Mouse (Mus musculus): Measurements from ENCODE around the gene Tbc1d8.
A peak's percentile ranks its signal among the peaks of the same experiment; 100 is the strongest.

Tbc1d8 gene

DNA sequence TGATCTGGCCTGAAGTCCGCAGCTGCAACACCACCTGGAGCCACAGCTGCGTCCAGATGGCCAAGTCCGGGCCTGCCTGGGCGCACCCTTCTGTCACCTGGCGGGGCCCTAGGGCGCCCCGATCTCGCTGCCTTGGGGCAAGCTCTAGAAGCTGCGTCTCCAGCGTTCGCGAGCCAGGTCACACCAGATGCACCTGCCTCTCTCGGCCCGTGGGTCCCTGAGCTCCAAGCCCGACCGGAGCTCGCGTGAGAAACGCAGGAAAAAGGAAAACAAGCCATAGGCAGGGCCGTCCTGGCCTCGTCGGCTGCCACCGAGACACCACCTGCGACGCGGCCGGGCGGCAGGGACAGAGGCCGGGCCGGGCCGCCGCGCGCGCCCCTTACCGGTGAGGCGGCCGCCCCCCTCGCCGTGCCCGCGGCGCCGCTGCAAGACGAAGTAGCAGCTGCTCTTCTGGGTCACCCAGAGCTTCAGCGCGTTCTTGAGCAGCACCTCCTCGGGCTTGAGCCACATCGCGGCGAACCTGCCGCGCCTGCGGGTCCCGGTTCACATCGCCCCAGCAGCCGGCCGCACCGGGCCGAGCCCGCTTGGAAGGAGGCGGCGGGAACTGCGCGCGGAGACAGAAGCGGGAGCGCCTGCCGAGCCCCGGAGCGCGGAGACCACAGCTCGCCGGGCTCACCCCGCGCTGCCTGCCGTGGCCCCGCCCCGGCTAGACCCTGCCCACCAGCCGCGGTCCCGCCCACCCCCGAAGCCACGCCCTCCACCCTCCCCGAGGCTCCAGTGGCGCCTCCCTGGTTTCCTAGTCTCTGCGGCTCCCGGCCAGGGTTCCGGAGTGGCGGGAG is at the start of gene Tbc1d8:
Gene Tbc1d8, minus strand, starts transcription at position 699 of the 839 bp plus-strand sequence.
- no peak for DNase-seq (ENCODE audit: low spot score)

- no peak for DNase-seq (ENCODE audit: low spot score)
Measured at GRCm38 (mm10) chr1:39528319-39528718, 49.8 kb upstream of the Tbc1d8 start.

GRCm38 (mm10) chr1:39527432-39527831 is 48.9 kb upstream of the Tbc1d8 start:
- DNase-seq (ENCODE audit: low spot score): peak; percentile 84

DNA sequence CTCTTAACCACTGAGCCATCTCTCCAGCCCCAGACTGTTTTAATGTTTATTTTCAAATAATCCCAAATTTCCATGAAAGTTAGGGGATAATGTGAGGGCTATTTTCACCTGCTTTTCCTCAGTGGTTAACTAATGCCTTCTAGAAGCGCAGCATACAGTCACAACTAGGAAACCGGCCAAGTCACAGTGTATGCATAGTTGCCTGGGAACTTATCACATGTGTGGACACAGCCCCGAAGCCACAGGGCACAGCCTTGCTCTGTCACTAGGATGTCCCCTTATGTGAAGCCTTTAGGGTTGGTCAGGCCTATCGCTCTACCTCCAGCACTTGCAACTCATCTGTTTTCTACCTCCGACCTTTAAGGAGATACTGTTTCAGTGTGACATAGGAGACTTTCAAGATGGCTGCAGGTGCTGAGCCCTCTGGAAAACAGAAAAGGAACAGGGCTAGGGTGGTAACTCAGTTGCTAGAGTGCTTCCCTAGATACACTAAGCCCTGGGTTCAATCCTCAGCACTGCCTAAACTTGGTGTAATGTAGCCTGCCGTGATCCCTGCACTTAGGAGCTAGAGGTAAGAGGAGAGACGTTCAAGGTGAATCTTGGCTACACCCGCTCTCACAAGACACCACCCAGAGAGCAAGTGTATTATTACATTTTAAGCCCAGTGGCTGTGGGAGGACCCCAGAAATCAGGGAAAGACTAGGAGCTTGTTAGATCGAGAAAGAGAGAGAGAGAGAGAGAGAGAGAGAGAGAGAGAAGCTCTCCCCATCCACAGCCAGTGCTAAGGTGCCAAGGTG is 48.0 kb upstream of the Tbc1d8 start:
- DNase-seq (ENCODE audit: low spot score): no peak

DNA sequence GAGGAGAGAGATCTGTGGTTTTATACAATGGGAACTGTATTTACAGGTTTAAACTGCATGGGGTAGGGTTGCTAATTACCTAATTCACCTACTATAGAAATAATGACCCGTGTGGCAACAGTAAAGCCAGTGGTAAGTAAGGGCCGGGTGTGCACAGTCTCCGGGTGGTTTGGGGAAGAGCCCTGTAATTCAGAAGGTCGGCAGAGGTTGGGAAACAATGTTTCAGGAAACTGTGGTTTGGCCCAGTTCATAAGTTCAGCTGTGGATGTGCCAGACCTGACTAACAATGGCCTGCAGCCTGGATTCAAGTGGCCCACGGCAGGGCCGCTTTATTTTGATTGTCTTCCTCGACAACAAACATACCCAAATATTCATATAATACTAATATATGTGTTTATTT is 47.2 kb upstream of the Tbc1d8 start:
- DNase-seq (ENCODE audit: low spot score): no peak

- peak; percentile 65 for DNase-seq (ENCODE audit: low spot score)
Measured at GRCm38 (mm10) chr1:39522519-39522918, 44.0 kb upstream of the Tbc1d8 start.

- no peak for DNase-seq (ENCODE audit: low spot score)
Measured at GRCm38 (mm10) chr1:39521326-39521725, 42.8 kb upstream of the Tbc1d8 start.

DNA sequence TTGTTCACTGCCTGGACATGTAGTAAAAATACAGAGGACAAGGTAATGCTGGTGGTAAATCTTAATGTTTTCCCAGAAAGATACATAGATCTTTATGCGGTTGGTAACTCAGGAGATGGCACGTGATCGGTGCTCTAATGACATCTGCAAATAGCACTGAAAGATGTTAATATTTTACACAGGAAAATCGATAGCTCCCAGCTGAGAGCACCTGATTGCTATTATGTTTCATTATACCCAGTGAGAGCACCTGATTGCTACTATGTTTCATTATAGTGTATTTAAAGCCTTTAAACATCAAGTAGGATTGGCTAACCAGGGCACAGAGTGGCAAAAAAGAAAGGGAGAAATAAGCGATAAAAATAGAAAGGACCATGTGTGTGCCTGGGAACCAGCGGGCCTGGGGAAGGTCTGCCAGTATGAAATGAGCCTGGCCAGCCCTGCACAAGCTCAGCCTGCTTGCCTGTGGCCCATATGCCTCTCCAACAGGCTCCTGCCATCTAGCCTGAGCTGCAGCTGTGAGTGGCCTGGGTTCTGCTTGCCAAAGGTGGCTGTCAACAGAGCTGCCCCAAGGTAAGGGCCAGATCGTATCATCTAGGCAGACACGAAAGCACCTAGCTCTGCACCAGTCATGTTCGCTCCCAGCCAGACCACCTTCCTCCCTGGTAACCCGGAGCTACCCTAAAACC is 36.9 kb upstream of the Tbc1d8 start:
- no peak for DNase-seq (ENCODE audit: low spot score)

DNA sequence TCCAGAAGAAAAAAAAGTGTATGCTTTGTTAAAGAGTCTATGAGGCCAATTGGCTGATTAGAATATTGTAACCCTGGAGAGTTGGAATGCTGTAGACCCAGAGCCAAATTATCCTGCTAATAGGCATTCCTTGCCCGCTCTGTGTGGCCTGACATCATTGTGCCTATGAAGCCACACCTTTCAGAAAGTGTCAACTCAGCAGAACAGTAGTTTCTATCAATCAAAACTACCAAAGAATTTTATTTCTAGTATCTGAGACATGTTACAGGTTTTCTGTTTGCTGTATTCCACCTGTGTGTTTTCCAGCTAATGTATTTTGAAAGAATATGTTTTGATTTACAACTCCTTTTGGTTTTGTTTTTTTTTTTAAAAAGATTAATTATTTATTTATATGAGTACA is 33.6 kb upstream of the Tbc1d8 start:
- DNase-seq (ENCODE audit: low spot score): no peak

DNA sequence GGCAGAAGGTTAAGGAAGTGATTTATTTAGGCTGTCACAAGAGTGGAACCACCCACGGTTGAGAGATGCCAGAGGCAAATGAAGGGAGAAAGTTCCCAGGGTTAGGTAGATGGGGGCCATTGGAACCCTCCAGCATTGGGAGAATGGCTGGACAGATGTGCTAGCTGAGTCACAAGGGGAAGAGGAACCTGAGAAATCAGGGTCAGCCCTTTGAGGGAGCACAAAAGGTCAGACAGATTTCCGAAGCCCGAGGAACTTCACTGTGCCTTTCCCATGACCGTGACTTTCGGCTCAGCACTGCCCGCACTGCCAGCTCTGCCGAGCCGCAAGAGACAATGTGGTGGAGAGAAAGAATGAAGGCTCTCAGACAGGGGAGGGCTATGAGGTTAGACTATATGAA is 33.2 kb upstream of the Tbc1d8 start:
- no peak for DNase-seq (ENCODE audit: low spot score)

DNA sequence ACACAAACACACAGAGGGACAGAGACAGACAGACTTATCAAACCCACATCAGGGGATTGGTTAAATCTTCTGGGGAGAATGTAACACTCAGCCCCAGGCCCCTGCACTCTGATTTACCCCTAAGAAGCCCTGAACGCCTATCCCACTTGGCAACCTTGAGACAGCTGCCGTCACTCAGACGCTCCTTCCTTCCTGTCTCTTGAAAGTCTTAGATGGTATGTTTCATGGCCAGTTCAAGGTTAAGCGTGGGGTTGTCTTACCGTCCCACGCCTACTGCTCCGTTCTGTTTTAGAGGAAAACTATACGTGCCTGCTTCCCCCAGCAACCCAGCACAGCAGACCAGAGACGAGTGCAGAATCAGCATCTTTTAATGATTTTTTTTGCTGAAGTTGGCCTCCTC is 27.0 kb upstream of the Tbc1d8 start:
- DNase-seq (ENCODE audit: low spot score): no peak

GRCm38 (mm10) chr1:39504261-39504660 is 25.7 kb upstream of the Tbc1d8 start:
- DNase-seq (ENCODE audit: low spot score): no peak

- no peak for DNase-seq (ENCODE audit: low spot score)
Measured at GRCm38 (mm10) chr1:39502817-39503633, 24.5 kb upstream of the Tbc1d8 start.

DNA sequence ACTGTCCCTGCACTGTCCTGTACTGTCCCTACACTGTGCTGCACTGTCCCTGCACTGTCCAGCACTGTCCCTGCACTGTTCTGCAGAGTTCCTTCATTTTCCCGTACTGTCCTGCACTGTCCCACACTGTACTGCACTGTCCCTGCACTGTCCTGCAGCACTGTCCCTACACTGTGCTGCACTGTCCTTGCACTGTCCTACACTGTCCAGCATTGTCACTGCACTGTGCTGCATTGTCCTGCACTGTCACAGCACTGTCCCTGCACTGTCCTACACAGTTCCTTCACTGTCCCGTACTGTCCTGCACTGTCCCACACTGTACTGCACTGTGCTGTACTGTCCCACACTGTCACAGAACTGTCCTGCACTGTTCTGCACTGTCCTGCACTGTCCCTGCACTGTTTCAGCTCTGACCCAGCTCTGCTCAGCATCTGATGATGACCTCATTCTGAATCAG is 21.0 kb upstream of the Tbc1d8 start:
- no peak for DNase-seq (ENCODE audit: low spot score)

GRCm38 (mm10) chr1:39497748-39498147 is 19.2 kb upstream of the Tbc1d8 start:
- no peak for DNase-seq (ENCODE audit: low spot score)

- no peak for DNase-seq (ENCODE audit: low spot score)
Measured at GRCm38 (mm10) chr1:39496995-39497394, 18.4 kb upstream of the Tbc1d8 start.

DNA sequence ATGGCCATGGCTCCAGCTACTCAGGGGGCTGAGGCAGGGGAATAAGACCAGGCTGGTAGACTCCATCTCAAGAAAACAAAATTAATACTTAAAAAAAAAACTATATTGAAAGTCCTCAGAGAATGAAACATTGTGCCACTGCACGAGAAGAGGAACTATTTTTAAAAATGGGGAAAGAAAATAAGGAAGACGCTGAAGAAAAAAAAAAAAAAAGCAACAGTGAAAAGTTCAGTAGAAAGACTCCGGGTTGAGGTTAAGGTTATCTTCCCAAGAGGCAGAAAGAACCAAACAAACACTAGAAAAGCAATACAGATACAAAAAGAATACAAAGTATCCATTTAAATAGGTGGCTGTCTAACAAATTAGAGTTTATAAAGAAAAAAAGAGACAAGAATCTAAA is 15.1 kb upstream of the Tbc1d8 start:
- no peak for DNase-seq (ENCODE audit: low spot score)

- DNase-seq (ENCODE audit: low spot score): no peak
Measured at GRCm38 (mm10) chr1:39493165-39493564, 14.6 kb upstream of the Tbc1d8 start.

- no peak for DNase-seq (ENCODE audit: low spot score)
Measured at GRCm38 (mm10) chr1:39487370-39487769, 8.8 kb upstream of the Tbc1d8 start.

DNA sequence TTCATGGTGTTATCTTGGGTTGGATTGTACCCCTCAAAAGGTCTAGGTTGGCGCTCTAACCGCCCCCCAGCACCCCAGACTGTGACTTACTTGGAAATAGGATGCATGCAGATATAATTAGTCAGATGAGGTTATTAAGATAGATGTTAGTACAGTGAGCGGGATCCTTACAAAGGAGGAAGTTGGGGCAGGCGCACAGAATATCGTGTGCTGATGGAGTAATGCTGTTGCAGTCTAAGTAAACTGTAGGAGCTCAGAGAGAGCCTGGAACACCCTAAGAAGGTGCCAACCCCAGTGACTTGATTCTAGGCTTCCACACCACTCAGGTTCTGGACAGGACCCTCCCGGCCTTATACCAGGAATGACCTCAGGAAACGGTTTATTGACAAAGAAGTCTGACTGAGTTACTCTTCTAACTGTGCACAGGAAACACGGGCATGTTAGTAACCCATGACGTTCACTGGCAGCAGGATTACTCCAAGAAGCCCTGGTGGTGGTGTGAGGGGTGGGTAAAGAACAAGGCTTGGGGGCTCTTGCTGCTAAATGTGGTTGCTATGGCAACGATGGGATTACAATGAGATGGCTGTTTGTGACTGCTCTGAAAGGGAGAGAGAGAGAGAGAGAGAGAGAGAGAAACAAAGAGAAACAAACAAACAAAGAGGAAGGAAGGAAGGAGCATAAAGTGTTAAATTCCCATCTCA is 3.7 kb upstream of the Tbc1d8 start:
- no peak for DNase-seq (ENCODE audit: low spot score)

DNA sequence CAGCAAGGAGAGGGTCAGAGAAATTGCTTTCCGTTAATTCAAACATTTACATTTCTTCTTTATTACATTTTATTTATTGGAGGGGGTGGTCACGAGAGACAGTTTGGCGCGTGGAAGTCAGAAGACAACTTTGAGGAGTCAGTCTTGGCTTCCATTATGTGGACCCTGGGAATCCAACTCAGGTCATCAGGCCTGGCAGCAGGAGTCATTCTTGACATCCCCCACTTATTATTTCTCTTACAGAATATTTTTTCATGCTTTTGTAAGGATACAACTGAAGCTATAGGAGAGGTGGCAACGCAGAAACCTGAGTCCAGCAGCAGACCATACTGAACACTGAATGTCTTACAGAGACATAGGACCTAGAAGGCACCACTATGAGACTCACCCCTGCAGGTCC is 699 bp upstream of the Tbc1d8 start:
- DNase-seq (ENCODE audit: low spot score): no peak
